Mouse (Mus musculus) lung, postnatal 4 days (tissue): Measurements from ENCODE around the gene Slc22a17.

Experiments used
- DNase-seq, 2 experiments: peaks; one replicate each; pipeline ENCODE4 v3.0.0; 2021

The Slc22a17 gene

GRCm38 (mm10) chr14:54856703-54857102, 56.2 kb downstream of the Slc22a17 start:
- DNase-seq = no peak
